Mouse (Mus musculus): ENCODE measurements around the gene Gm20816.
"Not testable (repeated sequence)": the region's sequence is repeated elsewhere in the genome, so short reads cannot be mapped to it uniquely, and the experiment has no call there.

Gm20816 gene

DNA sequence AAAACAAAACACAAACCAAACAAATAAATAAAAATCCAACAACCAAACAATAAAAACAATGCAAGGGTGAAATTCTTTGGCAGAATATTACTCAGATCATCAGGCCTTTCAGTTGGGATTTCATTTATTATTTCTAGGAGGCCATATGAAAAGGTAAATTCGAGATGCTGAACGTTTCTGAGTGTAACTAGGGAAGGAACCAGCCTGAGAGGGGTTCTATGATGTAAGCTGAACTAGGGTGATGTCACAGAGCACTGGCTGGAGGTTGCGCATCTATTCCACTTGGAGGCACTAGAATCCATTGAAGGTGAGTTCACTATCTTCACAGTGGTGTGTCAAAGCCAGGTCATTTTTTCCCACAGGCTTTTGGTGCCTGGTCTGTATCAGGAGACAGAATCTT is at the start of gene Gm20816:
TSS of gene Gm20816 (plus strand) at position 301 of the 400 bp plus-strand sequence.
- not testable (repeated sequence) for DNase-seq (ENCODE audit: low spot score)

Measured in testis, postnatal 10 days (tissue).